Mouse (Mus musculus): Measurements from ENCODE around the gene Slc37a3. TPM values are rescaled to one million over a fixed set of nuclear protein-coding genes. Genes with fewer than 3 reads are reported as not detected.

Slc37a3 gene
- polyA plus RNA-seq, 2 experiments: 3.7 to 6.3 TPM

DNA sequence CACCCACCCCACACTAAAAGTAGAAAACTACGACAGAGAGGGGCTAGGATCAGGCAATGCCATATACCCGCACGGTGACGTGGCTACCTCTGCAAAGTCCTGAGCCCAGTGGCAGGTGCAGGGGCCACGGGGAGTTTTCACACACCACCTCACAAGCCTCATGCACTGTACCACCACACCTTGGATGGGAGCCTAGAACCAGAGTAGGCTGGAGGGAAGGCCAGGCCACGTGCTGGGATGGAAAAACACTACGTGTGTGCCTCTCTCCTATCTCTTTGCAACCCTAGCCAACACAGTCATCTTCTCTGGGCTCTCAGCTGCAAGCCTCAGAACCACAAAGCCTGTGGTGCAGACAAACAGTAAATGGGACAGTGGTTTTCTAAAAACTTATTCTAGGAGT is 46.5 kb downstream of the Slc37a3 start:
- Histone ChIP-seq H3K36me3 (replicated peaks; ENCODE audit: control insufficient read depth, insufficient read depth, low read depth) (no peaks in the 10 kb centered on the region), H3K9ac (replicated peaks) (no peak overlapping the region), H3K4me1 (replicated peaks; ENCODE audit: control insufficient read depth in 2 of 2, insufficient read depth in 2 of 2, low read length in 1 of 2) (no peaks in the 10 kb centered on the region), H3K4me2 (ENCODE audit: low read depth) (no peak overlapping the region), H3K27ac (no peak overlapping the region), H3K9me3 (ENCODE audit: control insufficient read depth, low read length) (no peaks in the 10 kb centered on the region), H3K27me3 (ENCODE audit: control insufficient read depth, insufficient read depth, low read length) (no peaks in the 10 kb centered on the region), H3K4me3 (ENCODE audit: insufficient read depth in 1 of 2, low read depth in 2 of 2, low read length in 2 of 2) (no peak overlapping the region)
- ATAC-seq (ENCODE audit: insufficient read depth): no peak
- no peak for TF ChIP-seq CTCF (IDR thresholded peaks at IDR 0.05; ENCODE audit: low read depth)
- no peak for TF ChIP-seq EP300 (IDR thresholded peaks at IDR 0.05; ENCODE audit: low read depth)
- WGBS (ENCODE audit: insufficient replicate concordance): 66% methylated on average over 7 of the region's 7 CpGs
- no peak for DNase-seq (ENCODE audit: low read depth in 3 of 3, low spot score in 3 of 3)

DNA sequence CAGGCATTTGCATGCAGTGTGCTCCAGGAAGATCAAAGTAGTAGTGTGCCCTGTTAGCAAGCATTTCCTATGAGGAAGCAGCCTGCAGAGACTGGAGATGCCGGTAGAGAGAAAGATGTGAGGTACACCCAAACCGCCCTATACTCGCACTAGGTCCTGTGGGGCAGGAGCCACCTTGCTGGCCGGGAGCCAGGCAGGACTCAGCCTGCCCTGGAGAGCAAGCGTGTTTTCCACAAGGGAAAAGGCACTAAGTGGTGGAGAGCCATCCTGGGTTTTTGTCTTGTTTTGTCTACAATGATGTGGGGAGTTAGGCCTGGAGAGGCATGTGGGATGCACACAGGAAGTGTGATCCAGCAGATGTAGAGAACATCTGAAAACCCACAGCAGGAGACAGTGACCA is 57.2 kb downstream of the Slc37a3 start:
- Histone ChIP-seq H3K9me3 (ENCODE audit: control insufficient read depth, low read length) (no peaks in the 10 kb centered on the region), H3K4me1 (replicated peaks; ENCODE audit: control insufficient read depth in 2 of 2, insufficient read depth in 2 of 2, low read length in 1 of 2) (no peaks in the 10 kb centered on the region), H3K27ac (no peak overlapping the region), H3K36me3 (replicated peaks; ENCODE audit: control insufficient read depth, insufficient read depth, low read depth) (no peaks in the 10 kb centered on the region), H3K4me2 (ENCODE audit: low read depth) (no peak overlapping the region), H3K27me3 (ENCODE audit: control insufficient read depth, insufficient read depth, low read length) (no peaks in the 10 kb centered on the region), H3K9ac (replicated peaks) (no peak overlapping the region), H3K4me3 (ENCODE audit: insufficient read depth in 1 of 2, low read depth in 2 of 2, low read length in 2 of 2) (no peak overlapping the region)
- no peak for DNase-seq (ENCODE audit: low read depth in 3 of 3, low spot score in 3 of 3)
- 58% methylated on average over 5 of the region's 5 CpGs for WGBS (ENCODE audit: insufficient replicate concordance)
- no peak for ATAC-seq (ENCODE audit: insufficient read depth)
- no peak for TF ChIP-seq CTCF (IDR thresholded peaks at IDR 0.05; ENCODE audit: low read depth)
- no peak for TF ChIP-seq EP300 (IDR thresholded peaks at IDR 0.05; ENCODE audit: low read depth)

DNA sequence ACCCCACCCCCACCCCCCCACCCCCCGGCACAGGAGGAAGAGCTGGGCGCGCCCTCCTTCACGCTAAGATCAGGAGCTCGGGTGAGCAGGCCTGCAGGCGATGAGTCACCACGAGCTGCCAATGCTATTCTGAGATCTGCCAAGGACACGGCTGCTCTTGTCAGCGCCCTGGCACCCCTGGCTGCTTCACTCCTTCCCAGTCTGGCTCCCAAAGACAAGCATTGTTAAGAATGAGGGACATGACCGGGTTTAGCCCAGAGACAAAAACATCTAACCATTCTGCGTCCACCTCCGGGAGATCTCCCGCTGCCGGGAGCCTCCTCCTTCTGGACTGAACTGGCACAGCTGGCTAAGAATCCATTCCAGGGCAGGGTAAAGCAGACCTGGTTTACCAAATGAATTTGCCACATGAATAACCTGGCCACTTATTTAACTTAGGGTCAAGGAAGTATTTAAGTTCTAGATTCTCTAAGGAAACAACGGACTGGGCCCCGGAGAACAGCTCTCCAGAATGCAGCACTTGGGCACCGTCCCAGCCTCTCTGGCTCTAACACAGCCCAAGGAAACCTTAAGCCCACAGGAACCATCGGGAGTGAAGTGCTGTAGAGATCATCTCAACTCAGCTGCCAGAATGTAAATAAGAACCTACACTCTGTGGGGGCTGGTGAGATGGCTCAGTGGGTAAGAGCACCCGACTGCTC is 58.3 kb downstream of the Slc37a3 start:
- Histone ChIP-seq H3K4me2 (ENCODE audit: low read depth) (no peak overlapping the region), H3K27ac (no peak overlapping the region), H3K9me3 (ENCODE audit: control insufficient read depth, low read length) (no peaks in the 10 kb centered on the region), H3K4me3 (ENCODE audit: insufficient read depth in 1 of 2, low read depth in 2 of 2, low read length in 2 of 2) (no peak overlapping the region), H3K36me3 (replicated peaks; ENCODE audit: control insufficient read depth, insufficient read depth, low read depth) (no peaks in the 10 kb centered on the region), H3K4me1 (replicated peaks; ENCODE audit: control insufficient read depth in 2 of 2, insufficient read depth in 2 of 2, low read length in 1 of 2) (no peaks in the 10 kb centered on the region), H3K9ac (replicated peaks) (no peak overlapping the region), H3K27me3 (ENCODE audit: control insufficient read depth, insufficient read depth, low read length) (no peaks in the 10 kb centered on the region)
- DNase-seq (ENCODE audit: low read depth in 3 of 3, low spot score in 3 of 3) (no peak), ATAC-seq (ENCODE audit: insufficient read depth) (no peak)
- 70% methylated on average over 16 of the region's 19 CpGs for WGBS (ENCODE audit: insufficient replicate concordance)
- TF ChIP-seq EP300 (IDR thresholded peaks at IDR 0.05; ENCODE audit: low read depth): no peak
- no peak for TF ChIP-seq CTCF (IDR thresholded peaks at IDR 0.05; ENCODE audit: low read depth)

DNA sequence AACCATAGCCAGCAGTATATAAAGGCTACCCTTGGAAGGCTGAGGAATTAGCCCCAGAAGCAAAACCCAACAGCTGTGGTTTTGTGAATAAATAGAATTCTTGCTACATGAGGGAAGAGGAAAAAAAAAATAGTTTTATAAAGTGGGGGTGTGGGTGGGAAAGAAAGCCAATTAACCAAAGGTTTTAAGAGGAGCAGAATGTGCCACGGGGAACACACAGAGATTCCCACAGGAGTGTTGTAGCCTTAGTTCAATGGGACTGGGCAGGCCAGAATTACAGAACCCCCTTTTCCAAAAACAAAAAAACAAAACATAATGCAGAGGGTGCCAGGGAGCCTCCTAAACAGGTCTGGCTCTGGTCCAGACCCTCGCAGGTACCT is 58.9 kb downstream of the Slc37a3 start:
- ATAC-seq (ENCODE audit: insufficient read depth): no peak
- no peaks in the 10 kb centered on the region for H3K27me3 ChIP-seq (ENCODE audit: control insufficient read depth, insufficient read depth, low read length)
- no peak overlapping the region for H3K4me3 ChIP-seq (ENCODE audit: insufficient read depth in 1 of 2, low read depth in 2 of 2, low read length in 2 of 2)

DNA sequence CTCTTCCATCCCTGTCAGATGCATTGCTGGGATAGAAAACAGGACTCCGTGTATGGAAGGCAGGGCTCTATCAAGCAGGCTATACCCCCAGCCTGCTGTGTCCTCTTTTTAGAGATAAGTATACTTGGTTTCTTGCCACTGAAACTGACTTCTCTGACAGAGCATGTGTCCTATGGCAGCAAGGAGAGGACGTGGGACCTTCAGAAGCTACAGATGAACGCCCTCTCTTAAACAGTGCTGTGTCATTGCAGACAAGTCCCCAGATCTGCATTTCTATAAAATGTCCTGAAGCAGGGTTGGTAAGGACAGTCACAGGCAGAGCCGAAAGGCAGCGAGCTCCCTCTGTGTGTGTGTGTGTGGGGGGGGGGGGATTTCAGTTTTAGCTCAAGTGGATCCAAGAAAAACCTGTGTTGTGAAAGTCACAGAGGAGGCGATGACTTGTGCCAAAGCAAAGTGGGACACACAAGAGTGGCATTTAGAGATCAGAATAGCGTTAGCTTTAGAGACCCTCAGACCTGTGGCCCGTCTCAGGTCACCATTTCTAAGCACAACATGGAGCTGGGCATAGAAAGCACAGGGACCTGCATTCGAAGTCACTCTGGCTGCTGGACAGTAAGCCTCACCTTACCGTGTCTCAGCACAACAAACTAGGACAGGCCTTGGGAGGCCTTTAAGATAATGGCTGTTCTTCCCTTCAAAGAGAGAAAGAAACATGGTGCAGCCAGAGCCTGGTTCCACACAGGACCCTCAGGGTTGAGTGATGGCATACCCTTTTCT is 59.4 kb downstream of the Slc37a3 start:
- ATAC-seq (ENCODE audit: insufficient read depth) (no peak), DNase-seq (ENCODE audit: low read depth in 3 of 3, low spot score in 3 of 3) (no peak)
- Histone ChIP-seq H3K4me3 (ENCODE audit: insufficient read depth in 1 of 2, low read depth in 2 of 2, low read length in 2 of 2) (no peak overlapping the region), H3K4me2 (ENCODE audit: low read depth) (no peak overlapping the region), H3K4me1 (replicated peaks; ENCODE audit: control insufficient read depth in 2 of 2, insufficient read depth in 2 of 2, low read length in 1 of 2) (no peaks in the 10 kb centered on the region), H3K36me3 (replicated peaks; ENCODE audit: control insufficient read depth, insufficient read depth, low read depth) (no peaks in the 10 kb centered on the region), H3K27ac (no peak overlapping the region), H3K27me3 (ENCODE audit: control insufficient read depth, insufficient read depth, low read length) (no peaks in the 10 kb centered on the region), H3K9ac (replicated peaks) (no peak overlapping the region), H3K9me3 (ENCODE audit: control insufficient read depth, low read length) (no peaks in the 10 kb centered on the region)
- WGBS (ENCODE audit: insufficient replicate concordance): 60% methylated on average over 10 of the region's 10 CpGs
- no peak for TF ChIP-seq CTCF (IDR thresholded peaks at IDR 0.05; ENCODE audit: low read depth)
- no peak for TF ChIP-seq EP300 (IDR thresholded peaks at IDR 0.05; ENCODE audit: low read depth)

More for the DNA sequence above, 58.9 kb downstream of the Slc37a3 start:
- Histone ChIP-seq H3K27ac (no peak overlapping the region), H3K36me3 (replicated peaks; ENCODE audit: control insufficient read depth, insufficient read depth, low read depth) (no peaks in the 10 kb centered on the region), H3K4me1 (replicated peaks; ENCODE audit: control insufficient read depth in 2 of 2, insufficient read depth in 2 of 2, low read length in 1 of 2) (no peaks in the 10 kb centered on the region), H3K9me3 (ENCODE audit: control insufficient read depth, low read length) (no peaks in the 10 kb centered on the region), H3K9ac (replicated peaks) (no peak overlapping the region), H3K4me2 (ENCODE audit: low read depth) (no peak overlapping the region)
- DNase-seq (ENCODE audit: low read depth in 3 of 3, low spot score in 3 of 3): no peak
- TF ChIP-seq EP300 (IDR thresholded peaks at IDR 0.05; ENCODE audit: low read depth) (no peak), CTCF (IDR thresholded peaks at IDR 0.05; ENCODE audit: low read depth) (no peak)
- 66% methylated on average over 2 of the region's 2 CpGs for WGBS (ENCODE audit: insufficient replicate concordance)

Measured in liver, embryonic 14.5 days (tissue).